Mouse (Mus musculus) CH12.LX (cell line): ENCODE data around the gene Ak3. TPM values are rescaled to one million over a fixed set of nuclear protein-coding genes. Genes with fewer than 3 reads are reported as not detected.
"Not testable (repeated sequence)": the region's sequence is repeated elsewhere in the genome, so short reads cannot be mapped to it uniquely, and the experiment has no call there.

Experiments
- DNase-seq: peaks from one replicate; pipeline ENCODE4 v3.0.0-alpha.2; 2013; ENCODE audit errors: extremely low read depth
- H3K27ac ChIP-seq: 2 replicates; pipeline ENCODE4 v1.5.1; 2012; ENCODE audit warnings: low read depth, mild to moderate bottlenecking, control low read depth, moderate library complexity; ENCODE audit not compliant: insufficient read depth
- H3K27me3 ChIP-seq: replicated peaks from 2 replicates; pipeline ENCODE3; 2012; ENCODE audit warnings: inconsistent platforms
- H3K36me3 ChIP-seq, 2 experiments: replicated peaks in 1 of 2; 2 replicates each; pipeline versions ENCODE3 to v1.6.1; 2012; ENCODE audit warnings: inconsistent platforms in 1 of 2, low read length in 1 of 2, mild to moderate bottlenecking in 1 of 2, mixed read lengths in 1 of 2, moderate library complexity in 1 of 2; ENCODE audit not compliant: control insufficient read depth in 1 of 2, insufficient read depth in 1 of 2
- H3K4me1 ChIP-seq, 2 experiments: 2 replicates each; pipeline ENCODE4 v1.6.1; 2012; ENCODE audit warnings: inconsistent platforms in 1 of 2, moderate library complexity in 1 of 2; ENCODE audit not compliant: insufficient read depth in 2 of 2, control insufficient read depth in 1 of 2
- H3K4me2 ChIP-seq: 2 replicates; pipeline ENCODE4 v1.6.1; 2012; ENCODE audit warnings: low read depth, mild to moderate bottlenecking, control low read depth; ENCODE audit not compliant: poor library complexity, insufficient read depth, severe bottlenecking
- H3K4me3 ChIP-seq, 3 experiments: fragments of 150-350 bp in 1 of 3; sonication (generic) in 1 of 3; replicated peaks in 1 of 3; 2 replicates each; pipeline versions ENCODE3 to v1.5.1; 2011 to 2012; ENCODE audit warnings: low read depth in 2 of 3, low read length in 2 of 3, mild to moderate bottlenecking in 2 of 3, moderate library complexity in 2 of 3, control low read depth in 1 of 3, improper control_type of control experiment in 1 of 3, inconsistent platforms in 1 of 3, mixed read lengths in 1 of 3; ENCODE audit not compliant: poor library complexity in 1 of 3
- H3K79me2 ChIP-seq: replicated peaks from 2 replicates; pipeline ENCODE4 v1.6.1; 2012; ENCODE audit warnings: mild to moderate bottlenecking, moderate library complexity; ENCODE audit not compliant: control insufficient read depth, poor library complexity, insufficient read depth, severe bottlenecking; ENCODE audit errors: extremely low read depth
- H3K9ac ChIP-seq: 2 replicates; pipeline ENCODE4 v1.6.1; 2012; ENCODE audit warnings: low read depth, mild to moderate bottlenecking, control low read depth, moderate library complexity; ENCODE audit not compliant: insufficient read depth
- H3K9me3 ChIP-seq: replicated peaks from 2 replicates; pipeline ENCODE3; 2012; ENCODE audit warnings: low read length, inconsistent platforms, mixed read lengths
- BHLHE40 ChIP-seq: IDR thresholded peaks from 2 replicates; pipeline ENCODE4 v1.6.1; 2011; ENCODE audit warnings: mild to moderate bottlenecking, low read depth, low read length, improper control_type of control experiment
- CHD2 ChIP-seq: IDR thresholded peaks from 2 replicates; pipeline ENCODE4 v1.6.1; 2011; ENCODE audit warnings: low read length, improper control_type of control experiment
- CTCF ChIP-seq, 2 experiments: IDR thresholded peaks in 1 of 2; conservative IDR thresholded peaks in 1 of 2; 2 replicates each; pipeline ENCODE4 v1.5.1; 2011 to 2012; ENCODE audit warnings: low read depth in 2 of 2, low read length in 2 of 2, improper control_type of control experiment in 1 of 2, inconsistent platforms in 1 of 2, mild to moderate bottlenecking in 1 of 2, moderate library complexity in 1 of 2
- E2F4 ChIP-seq: IDR thresholded peaks from 2 replicates; pipeline ENCODE4 v1.6.1; 2011; ENCODE audit warnings: low read depth, low read length, improper control_type of control experiment; ENCODE audit not compliant: insufficient replicate concordance
- EP300 ChIP-seq: IDR thresholded peaks from 2 replicates; pipeline ENCODE4 v1.6.1; 2011; ENCODE audit warnings: low read length, improper control_type of control experiment
- HCFC1 ChIP-seq: IDR thresholded peaks from 2 replicates; pipeline ENCODE4 v1.6.1; 2012; ENCODE audit warnings: low read depth, mild to moderate bottlenecking, inconsistent platforms, low read length, improper control_type of control experiment
- KAT2A ChIP-seq: IDR thresholded peaks from 2 replicates; pipeline ENCODE4 v1.6.1; 2012; ENCODE audit warnings: low read length, improper control_type of control experiment, inconsistent platforms; ENCODE audit not compliant: insufficient replicate concordance
- MAX ChIP-seq: IDR thresholded peaks from 2 replicates; pipeline ENCODE4 v1.6.1; 2011; ENCODE audit warnings: low read length, improper control_type of control experiment
- MAZ ChIP-seq: IDR thresholded peaks from 2 replicates; pipeline ENCODE4 v1.6.1; 2012; ENCODE audit warnings: low read depth, mild to moderate bottlenecking, inconsistent platforms, low read length, improper control_type of control experiment, moderate library complexity
- MEF2A ChIP-seq: IDR thresholded peaks from 2 replicates; pipeline ENCODE4 v1.6.1; 2014; ENCODE audit warnings: low read depth, mild to moderate bottlenecking, inconsistent platforms, low read length, improper control_type of control experiment, borderline replicate concordance
- MXI1 ChIP-seq: IDR thresholded peaks from 2 replicates; pipeline ENCODE4 v1.6.1; 2011; ENCODE audit warnings: mild to moderate bottlenecking, low read depth, low read length, improper control_type of control experiment
- NRF1 ChIP-seq: IDR thresholded peaks from 2 replicates; pipeline ENCODE4 v1.6.1; 2014; ENCODE audit warnings: low read depth, mild to moderate bottlenecking, inconsistent platforms, low read length, improper control_type of control experiment, moderate library complexity
- POLR2A ChIP-seq: IDR thresholded peaks from 2 replicates; pipeline ENCODE4 v1.6.1; 2011; ENCODE audit warnings: low read depth, mild to moderate bottlenecking, improper control_type of control experiment, low read length
- POLR2AphosphoS2 ChIP-seq: IDR thresholded peaks from 2 replicates; pipeline ENCODE4 v1.6.1; 2011; ENCODE audit warnings: low read depth, low read length, improper control_type of control experiment
- SMC3 ChIP-seq: IDR thresholded peaks from 2 replicates; pipeline ENCODE4 v1.6.1; 2011; ENCODE audit warnings: low read depth, low read length, improper control_type of control experiment
- TBP ChIP-seq: conservative IDR thresholded peaks from 2 replicates; pipeline ENCODE4 v1.6.1; 2011; ENCODE audit warnings: low read depth, low read length, improper control_type of control experiment
- USF2 ChIP-seq: conservative IDR thresholded peaks from 2 replicates; pipeline ENCODE4 v1.6.1; 2011; ENCODE audit warnings: low read depth, low read length, improper control_type of control experiment
- ZKSCAN1 ChIP-seq: IDR thresholded peaks from 2 replicates; pipeline ENCODE4 v1.6.1; 2012; ENCODE audit warnings: low read depth, inconsistent platforms, low read length, improper control_type of control experiment, borderline replicate concordance
- ZMIZ1 ChIP-seq: IDR thresholded peaks from 2 replicates; pipeline ENCODE4 v1.6.1; 2012; ENCODE audit warnings: low read depth, mild to moderate bottlenecking, inconsistent platforms, low read length, improper control_type of control experiment
- dilution Hi-C: fragments of 300-500 bp; cut with MboI; formaldehyde crosslinking; loops from 2 replicates; pipeline ENCODE4 v1.14.3; 2020; ENCODE audit warnings: low sequenced_read_pairs; ENCODE audit not compliant: extremely low pct_unique_long_range_greater_than_20kb, extremely low pct_ligation_motif_present
- in situ Hi-C: fragments of 300-500 bp; cut with MboI; formaldehyde crosslinking; loops from 3 replicates; pipeline ENCODE4 v1.14.3; 2019; ENCODE audit warnings: low sequenced_read_pairs, low pct_ligation_motif_present, low pct_unique_long_range_greater_than_20kb, mixed read lengths
- polyA plus RNA-seq: library from polyadenylated mRNA; unstranded; fragments of >175 nt; gene quantifications from 2 replicates; pipeline ENCODE4 v1.2.1, GENCODE M21; 2012; ENCODE audit warnings: low read depth; ENCODE audit not compliant: insufficient read length
- total RNA-seq, 2 experiments: library from RNA; depleted of rRNA; stranded (reverse); fragments of 300-350 nt in 1 of 2; fragments of >200 nt in 1 of 2; gene quantifications; 2 replicates each; pipeline ENCODE4 v1.2.3; 2012 to 2014

The Ak3 gene
- total and polyA plus RNA-seq, 3 experiments = 21.3 to 38.8 (median 33.9) TPM

GRCm38 (mm10) chr19:29008069-29008706 lies 39.6 kb downstream of the Ak3 start:
- no peaks in the 10 kb centered on the region; the same call in none of the 2 replicates for H3K79me2 ChIP-seq
- DNase-seq = no peak
- no peak for TF ChIP-seq HCFC1
- TF ChIP-seq MEF2A = no peak
- no peak for TF ChIP-seq TBP
- no peak for TF ChIP-seq CHD2
- no peak for TF ChIP-seq CTCF (conservative IDR thresholded peaks at IDR 0.05 in 1 of 2, IDR thresholded peaks at IDR 0.05 in 1 of 2; ENCODE audit: low read depth in 2 of 2, low read length in 2 of 2)
- no peak for TF ChIP-seq MAX
- no peak for TF ChIP-seq SMC3
- no peak for TF ChIP-seq ZKSCAN1
- no peak for TF ChIP-seq NRF1
- TF ChIP-seq ZMIZ1 = no peak
- no peak for TF ChIP-seq POLR2A
- no peak for TF ChIP-seq EP300
- TF ChIP-seq USF2 = no peak
- TF ChIP-seq POLR2AphosphoS2 = no peak
- no peak for TF ChIP-seq MXI1
- TF ChIP-seq BHLHE40 = no peak
- no peak for TF ChIP-seq MAZ
- no peak for TF ChIP-seq E2F4
- TF ChIP-seq KAT2A = no peak
- in situ Hi-C loops = no loop called here
- H3K27ac ChIP-seq = no peak overlapping the region
- dilution Hi-C loops = no loop called here
- H3K4me1 ChIP-seq = peaks cover 0 to 7% of the 10 kb centered on the region in 2 experiments; a peak in 1 of 4 replicates
- no peak overlapping the region for H3K4me3 ChIP-seq
- no peaks in the 10 kb centered on the region for H3K27me3 ChIP-seq
- no peak overlapping the region for H3K9ac ChIP-seq
- no peaks in the 10 kb centered on the region for H3K9me3 ChIP-seq
- H3K36me3 ChIP-seq = peaks cover 28 to 73% of the 10 kb centered on the region in 2 experiments
- no peak overlapping the region for H3K4me2 ChIP-seq

- dilution Hi-C loops, H3K4me1 ChIP-seq: not testable (repeated sequence)
Observed at GRCm38 (mm10) chr19:29000321-29000720, 47.4 kb downstream of the Ak3 start.

More at GRCm38 (mm10) chr19:29000321-29000720, 47.4 kb downstream of the Ak3 start:
- H3K27ac ChIP-seq, H3K79me2 ChIP-seq, H3K9ac ChIP-seq, in situ Hi-C loops, H3K9me3 ChIP-seq, H3K4me3 ChIP-seq, H3K4me2 ChIP-seq, H3K27me3 ChIP-seq, DNase-seq: not testable (repeated sequence)
- H3K36me3 ChIP-seq = peaks cover 39 to 73% of the 10 kb centered on the region in 2 experiments
